Comparison of ENCODE assay signal across 8 mouse cellular contexts in the genomic region with DNA sequence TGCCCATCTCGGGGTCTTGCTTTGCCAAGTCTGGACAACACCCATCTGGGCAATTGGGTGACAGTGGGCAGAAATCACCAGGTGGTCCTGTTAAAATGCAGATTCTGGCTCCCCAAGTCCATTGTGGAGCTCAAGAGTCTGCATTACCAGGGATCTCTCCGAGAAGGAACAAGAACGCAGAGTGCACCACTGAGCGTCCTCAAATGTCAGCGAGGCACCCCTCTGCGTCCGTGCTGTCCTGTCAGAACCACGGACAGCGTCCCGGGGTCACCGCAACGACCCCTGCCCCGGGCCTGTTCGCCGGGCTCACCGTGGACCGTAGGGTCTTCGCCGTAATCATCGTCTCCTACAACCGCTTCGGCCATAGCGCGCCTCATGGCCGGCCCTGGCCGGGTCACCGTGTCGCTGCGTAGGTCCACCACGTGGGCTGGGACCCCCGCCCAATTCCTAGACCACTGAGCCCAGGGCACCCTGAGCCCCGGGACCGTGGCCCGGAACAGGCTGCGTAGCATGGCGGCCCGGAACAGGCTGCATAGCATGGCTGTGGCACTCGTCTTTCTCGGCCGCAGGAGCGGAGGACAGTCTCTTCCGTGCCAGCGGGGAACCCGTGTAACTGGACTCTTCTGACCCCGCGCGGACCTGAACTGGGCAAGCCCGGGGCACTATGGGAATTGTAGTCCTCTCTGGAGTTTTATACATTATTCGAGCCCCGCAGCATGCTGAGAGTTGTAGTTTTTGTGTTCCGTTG. TPM values are rescaled to one million over a fixed set of nuclear protein-coding genes. Genes with fewer than 3 reads are reported as not detected.
DNase-seq lines count a peak whose midpoint lies in the region; ATAC-seq and TF ChIP-seq lines count a peak whose summit lies in the region.

Gene Tha1 (minus strand): TSS at position 621 of the 748 bp plus-strand sequence.

- no peaks in the 10 kb centered on the region for H3K36me3 ChIP-seq in hindbrain, postnatal 0 days (ENCODE audit: insufficient read depth, low read length)

- H3K27me3 ChIP-seq in hindbrain, postnatal 0 days (ENCODE audit: insufficient read depth, low read length), result no peaks in the 10 kb centered on the region

- H3K4me2 ChIP-seq in hindbrain, postnatal 0 days (ENCODE audit: low read depth, low read length), result peak within 1 kb of the TSS; percentile 96

- peaks cover 6% of the 10 kb centered on the region for H3K4me1 ChIP-seq in hindbrain, postnatal 0 days (ENCODE audit: insufficient read depth, low read length)

- no peaks in the 10 kb centered on the region for H3K9me3 ChIP-seq in hindbrain, postnatal 0 days (ENCODE audit: low read length)

- no peak; the same call in 1 of the 2 replicates for TF ChIP-seq CTCF in hindbrain, postnatal 0 days (IDR thresholded peaks at IDR 0.05; ENCODE audit: low read depth)

- WGBS in hindbrain, postnatal 0 days, result 1% methylated on average over 51 of the region's 51 CpGs

- ATAC-seq in hindbrain, postnatal 0 days, result peak; percentile 80

- H3K27ac ChIP-seq in hindbrain, postnatal 0 days, result peak within 1 kb of the TSS; percentile 27; the same call in 1 of the 2 replicates

- DNase-seq in adipocyte (ENCODE audit: low spot score), result peak; percentile 88
- DNase-seq in cerebellum, postnatal 36 days, result peak; percentile 83 to 88
- peak; percentile 80 for DNase-seq in gastrocnemius, postnatal 10 days
- DNase-seq in hindbrain, postnatal 0 days (ENCODE audit: low spot score), result peak; percentile 92
- peak; percentile 68 for DNase-seq in left cerebral cortex, adult 11 months (ENCODE audit: low spot score)
- peak; percentile 88 for DNase-seq in lung, postnatal 25 days (ENCODE audit: low spot score)
- peak; percentile 88 for DNase-seq in right cerebral cortex, postnatal 10 days (ENCODE audit: low spot score in 2 of 2)
- peak; percentile 74 for DNase-seq in yolk sac, embryonic 10.5 days (ENCODE audit: low spot score)

- H3K4me3 ChIP-seq in hindbrain, postnatal 0 days (ENCODE audit: low read length), result peak within 1 kb of the TSS; percentile 56

- H3K9ac ChIP-seq in hindbrain, postnatal 0 days (replicated peaks; ENCODE audit: low read length), result peak within 1 kb of the TSS; percentile 69

RNA-seq across cellular contexts. Expression of gene Tha1, which starts in this region (rescaled TPM):
- 1 to 10 TPM; 4.7 to 5.6 TPM for total RNA-seq in gastrocnemius, postnatal 10 days (2021)
- total RNA-seq in hindbrain, postnatal 0 days (2014; rRNA removed), result 1.9 and 4.7 TPM in 2 replicates
- 2.0 and 3.4 TPM in 2 replicates for polyA plus RNA-seq in hindbrain, postnatal 0 days (2015; fragmentation: Nextera tagmentation; extraction: Ambion mirVana)

Comparison
In these comparisons a context has a peak if more than half of its experiments do, and no peak if none do; other contexts are left out.
1. Peak in every context shown above with its lines: DNase-seq, ATAC-seq, H3K4me3 ChIP-seq and H3K27ac ChIP-seq.